Mouse (Mus musculus) ES-CJ7 (cell line): ENCODE measurements around the gene Ngf.
A peak's percentile ranks its signal among the peaks of the same experiment; 100 is the strongest.

ENCODE experiments used
- DNase-seq: peaks from one replicate; pipeline ENCODE4 v3.0.0; 2011; ENCODE audit warnings: low read depth, low spot score

The Ngf gene

GRCm38 (mm10) chr3:102507666-102508260, 38.0 kb downstream of the Ngf start:
- DNase-seq, result no peak

- DNase-seq, result no peak
These were observed 38.7 kb downstream of the Ngf start for GRCm38 (mm10) chr3:102508455-102508854.

- no peak for DNase-seq
These were observed 39.9 kb downstream of the Ngf start for GRCm38 (mm10) chr3:102509601-102510000.

- DNase-seq, result no peak
These were observed 47.2 kb downstream of the Ngf start for GRCm38 (mm10) chr3:102516937-102517336.

- DNase-seq, result no peak
These were observed 51.3 kb downstream of the Ngf start for GRCm38 (mm10) chr3:102521061-102521460.

- DNase-seq, result no peak
These were observed 54.0 kb downstream of the Ngf start for GRCm38 (mm10) chr3:102523711-102524110.

GRCm38 (mm10) chr3:102524951-102525350, 55.2 kb downstream of the Ngf start:
- no peak for DNase-seq

GRCm38 (mm10) chr3:102525856-102526255, 56.1 kb downstream of the Ngf start:
- DNase-seq, result no peak

- DNase-seq, result no peak
These were observed 56.8 kb downstream of the Ngf start for GRCm38 (mm10) chr3:102526481-102526880.

- DNase-seq, result peak; percentile 31
These were observed 65.0 kb downstream of the Ngf start for GRCm38 (mm10) chr3:102534744-102535143.

GRCm38 (mm10) chr3:102543646-102544045, 73.9 kb downstream of the Ngf start:
- no peak for DNase-seq

GRCm38 (mm10) chr3:102547536-102547935, 77.8 kb downstream of the Ngf start:
- no peak for DNase-seq

GRCm38 (mm10) chr3:102553935-102554670, 84.4 kb downstream of the Ngf start:
- no peak for DNase-seq

GRCm38 (mm10) chr3:102556108-102556507, 86.4 kb downstream of the Ngf start:
- no peak for DNase-seq

- DNase-seq, result no peak
These were observed 86.9 kb downstream of the Ngf start for GRCm38 (mm10) chr3:102556645-102557044.
